Mouse (Mus musculus) thymus, adult 2 months (tissue): ENCODE results near the gene Surf4.

Experiments used
- CTCF ChIP-seq: fragments of 200-500 bp; IDR thresholded peaks from 2 replicates; pipeline ENCODE4 v1.5.1; 2012; ENCODE audit warnings: mild to moderate bottlenecking, control low read depth, low read length, moderate library complexity, borderline replicate concordance; ENCODE audit not compliant: control insufficient read depth, poor library complexity, insufficient read depth; ENCODE audit errors: extremely low read depth
- POLR2A ChIP-seq: fragments of 200-500 bp; IDR thresholded peaks from 2 replicates; pipeline ENCODE4 v1.6.1; 2012; ENCODE audit warnings: mild to moderate bottlenecking, low read length, control low read depth, moderate library complexity; ENCODE audit not compliant: control insufficient read depth, poor library complexity, insufficient read depth; ENCODE audit errors: extremely low read depth

DNA sequence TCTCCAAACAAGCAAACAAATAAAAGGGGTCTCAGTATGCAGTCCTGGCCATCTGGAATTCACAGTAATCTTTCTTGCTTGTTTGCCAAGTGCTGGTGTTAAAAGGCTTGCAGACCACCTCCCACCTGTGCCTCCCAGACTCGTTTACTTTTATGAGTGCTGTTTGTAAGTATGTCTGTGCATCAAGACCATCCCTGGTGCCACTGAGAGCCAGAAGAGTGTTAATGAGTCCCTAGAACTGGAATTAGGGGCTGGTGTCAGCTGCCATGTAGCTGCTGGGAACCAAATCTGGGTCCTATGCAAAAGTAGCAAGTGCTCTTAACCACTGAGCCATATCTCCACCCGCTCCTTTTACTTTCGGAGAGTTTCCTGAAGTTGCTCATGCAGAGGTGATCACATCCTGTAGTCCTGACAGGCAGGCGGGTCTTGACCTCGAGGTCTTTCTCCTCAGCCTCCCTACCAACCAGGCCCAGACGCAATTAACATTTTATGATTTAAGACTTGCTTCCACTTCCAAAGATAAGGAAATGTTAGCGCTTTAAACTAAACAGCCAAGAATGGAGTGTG lies 31.8 kb downstream of the Surf4 start:
- TF ChIP-seq CTCF (no peak), POLR2A (no peak)
